Mouse (Mus musculus): ENCODE data around the gene Tmco5b. TPM values are rescaled to one million over a fixed set of nuclear protein-coding genes. Genes with fewer than 3 reads are reported as not detected.

The Tmco5b gene
- polyA plus RNA-seq, 1 experiment from 2014 or later, result not detected

DNA sequence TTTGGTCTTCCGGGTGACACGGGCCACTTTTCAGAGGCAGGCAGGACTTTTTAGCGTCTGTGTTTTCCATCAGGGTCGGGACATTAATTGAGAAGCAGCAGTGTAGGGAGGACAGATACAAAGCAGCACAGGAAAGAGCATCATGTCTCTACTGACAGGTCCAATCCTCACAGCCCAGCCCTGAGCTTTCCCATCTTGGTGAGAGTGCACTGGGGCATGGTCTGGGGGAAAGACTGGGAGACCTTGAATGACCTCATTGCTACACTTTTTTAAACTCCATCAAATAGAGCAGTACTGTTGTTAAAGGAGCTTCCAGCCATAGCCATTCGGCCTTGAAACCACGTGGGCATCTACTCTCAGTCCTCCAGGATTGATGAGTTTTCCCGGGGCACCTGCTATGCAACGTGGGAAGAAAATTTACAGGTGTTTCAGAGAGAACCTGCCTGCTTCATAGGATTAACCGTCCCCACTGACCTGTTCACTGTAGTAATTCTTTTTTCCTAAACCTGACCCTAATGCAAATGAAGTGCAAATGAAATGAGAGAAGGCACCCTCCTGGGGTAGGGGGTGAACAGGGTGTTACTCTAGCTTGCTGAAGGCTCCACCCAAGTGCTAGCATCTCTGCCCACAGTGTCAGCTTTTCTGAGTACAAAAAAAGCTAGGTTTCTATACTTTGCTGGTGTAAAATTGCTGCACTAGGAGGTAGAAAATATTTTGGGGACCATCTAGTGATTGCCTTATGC is 48.4 kb downstream of the Tmco5b start:
- DNase-seq (ENCODE audit: low spot score), result no peak
- H3K4me1 ChIP-seq (ENCODE audit: control insufficient read depth, insufficient read depth, low read length), result no peaks in the 10 kb centered on the region
- 55% methylated on average over 9 of the region's 9 CpGs for WGBS
- no peak overlapping the region for H3K4me3 ChIP-seq (ENCODE audit: low read depth, low read length)
- no peak for ATAC-seq (replicated peaks; ENCODE audit: insufficient number of reproducible peaks, low FRiP score, low TSS enrichment, low read depth)
- H3K4me2 ChIP-seq (ENCODE audit: low read depth, low read length), result no peak overlapping the region
- no peaks in the 10 kb centered on the region for H3K36me3 ChIP-seq (replicated peaks; ENCODE audit: control insufficient read depth, insufficient read depth, low read depth, low read length)
- no peak overlapping the region for H3K27ac ChIP-seq (replicated peaks; ENCODE audit: low read depth, low read length)
- no peaks in the 10 kb centered on the region for H3K9me3 ChIP-seq (replicated peaks; ENCODE audit: control insufficient read depth, low read length)
- 0 out of 2 replicates have a peak, but pooled peaks cover 2% of the 10 kb centered on the region for H3K27me3 ChIP-seq (ENCODE audit: control insufficient read depth, insufficient read depth, low read length)
- H3K9ac ChIP-seq (replicated peaks; ENCODE audit: low read length), result no peak overlapping the region

DNA sequence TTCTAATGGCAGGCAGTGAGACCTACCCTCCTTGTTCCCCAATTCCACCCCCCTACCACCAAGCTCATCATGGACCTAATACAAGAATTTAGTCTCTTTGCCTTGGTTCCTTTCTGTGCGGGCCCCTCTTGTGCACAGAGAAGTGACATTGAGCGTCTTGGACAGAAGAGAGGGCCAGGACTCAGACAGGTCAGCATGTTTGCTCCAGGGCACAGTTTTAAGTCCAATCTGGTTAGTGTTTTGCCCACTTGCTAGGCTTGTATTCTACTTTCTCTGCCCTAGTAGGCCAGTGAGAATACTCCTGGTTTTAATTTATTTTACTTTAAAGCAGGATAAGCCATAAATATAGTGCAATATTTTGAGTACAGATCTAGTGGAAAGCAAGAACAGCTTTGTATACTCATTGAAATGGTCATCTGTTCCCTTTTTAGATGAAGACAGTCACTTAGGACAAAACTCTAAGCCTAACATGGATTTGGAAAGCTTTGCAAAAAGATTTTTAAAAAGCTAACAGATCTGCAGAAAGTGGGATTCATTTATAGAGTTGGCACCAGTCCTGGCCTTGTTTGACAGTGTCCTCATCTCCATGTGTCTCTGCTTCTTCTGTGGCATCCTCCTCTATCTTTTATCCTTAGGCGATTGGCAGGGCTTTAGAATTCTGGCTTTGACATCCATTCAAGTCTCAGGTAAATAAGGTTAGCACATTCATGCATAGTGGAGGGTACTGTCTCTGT is 50.2 kb downstream of the Tmco5b start:
- DNase-seq (ENCODE audit: low spot score) (no peak), ATAC-seq (replicated peaks; ENCODE audit: insufficient number of reproducible peaks, low FRiP score, low TSS enrichment, low read depth) (no peak)
- Histone ChIP-seq H3K9ac (replicated peaks; ENCODE audit: low read length) (no peak overlapping the region), H3K36me3 (replicated peaks; ENCODE audit: control insufficient read depth, insufficient read depth, low read depth, low read length) (no peaks in the 10 kb centered on the region), H3K9me3 (replicated peaks; ENCODE audit: control insufficient read depth, low read length) (no peaks in the 10 kb centered on the region), H3K27ac (replicated peaks; ENCODE audit: low read depth, low read length) (no peak overlapping the region), H3K27me3 (ENCODE audit: control insufficient read depth, insufficient read depth, low read length) (no peaks in the 10 kb centered on the region), H3K4me1 (ENCODE audit: control insufficient read depth, insufficient read depth, low read length) (no peaks in the 10 kb centered on the region), H3K4me2 (ENCODE audit: low read depth, low read length) (no peak overlapping the region), H3K4me3 (ENCODE audit: low read depth, low read length) (no peak overlapping the region)
- 90% methylated on average over 3 of the region's 3 CpGs for WGBS

DNA sequence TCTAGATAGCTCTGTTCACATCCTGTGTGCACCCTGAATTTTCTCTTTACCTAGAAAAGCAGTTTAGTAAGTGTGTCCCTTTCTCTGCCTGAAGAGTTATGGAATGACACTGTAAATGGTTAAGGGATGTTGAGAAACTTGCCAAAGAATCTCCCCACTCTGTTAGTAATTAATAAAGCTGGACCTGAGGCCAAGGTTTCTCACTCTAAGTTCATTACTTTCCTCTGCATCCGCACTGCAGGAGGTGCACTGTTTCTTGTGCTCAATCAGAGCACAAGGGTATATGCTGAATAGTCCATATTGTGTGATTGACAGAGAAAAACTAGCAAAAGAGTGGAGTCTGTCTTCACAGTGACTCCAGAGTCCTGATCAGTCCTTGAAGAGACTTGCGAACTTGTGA is 59.0 kb downstream of the Tmco5b start:
- no peaks in the 10 kb centered on the region for H3K27me3 ChIP-seq (ENCODE audit: control insufficient read depth, insufficient read depth, low read length)
- H3K9ac ChIP-seq (replicated peaks; ENCODE audit: low read length), result no peak overlapping the region
- DNase-seq (ENCODE audit: low spot score) (no peak), ATAC-seq (replicated peaks; ENCODE audit: insufficient number of reproducible peaks, low FRiP score, low TSS enrichment, low read depth) (no peak)
- no peak overlapping the region for H3K4me3 ChIP-seq (ENCODE audit: low read depth, low read length)
- no peaks in the 10 kb centered on the region for H3K36me3 ChIP-seq (replicated peaks; ENCODE audit: control insufficient read depth, insufficient read depth, low read depth, low read length)
- no peak overlapping the region for H3K27ac ChIP-seq (replicated peaks; ENCODE audit: low read depth, low read length)
- no peaks in the 10 kb centered on the region for H3K9me3 ChIP-seq (replicated peaks; ENCODE audit: control insufficient read depth, low read length)
- H3K4me2 ChIP-seq (ENCODE audit: low read depth, low read length), result no peak overlapping the region
- H3K4me1 ChIP-seq (ENCODE audit: control insufficient read depth, insufficient read depth, low read length), result no peaks in the 10 kb centered on the region
- 83% methylated on average over 2 of the region's 2 CpGs for WGBS

Other genes starting within 250 kb of the Tmco5b start
- 0.50 and 1.4 TPM in 2 replicates for gene Ryr3, start 68.6 kb upstream of the Tmco5b start, polyA plus RNA-seq (2014; fragmentation: Nextera tagmentation; extraction: Ambion mirVana)
- 1.6 and 1.7 TPM in 2 replicates for gene Fmn1, start 42.0 kb downstream of the Tmco5b start, polyA plus RNA-seq (2014; fragmentation: Nextera tagmentation; extraction: Ambion mirVana)